Mouse (Mus musculus) thymus, adult 2 months (tissue): ENCODE data around the gene Bpifc. TPM values are rescaled to one million over a fixed set of nuclear protein-coding genes. Genes with fewer than 3 reads are reported as not detected.

Experiments used
- DNase-seq: peaks from one replicate; pipeline ENCODE4 v3.0.0; 2021
- H3K27ac ChIP-seq: fragments of 200-500 bp; 2 replicates; pipeline ENCODE4 v1.5.1; 2012; ENCODE audit warnings: low read length, control low read depth; ENCODE audit not compliant: control insufficient read depth, insufficient read depth
- H3K27me3 ChIP-seq: fragments of 200-500 bp; 2 replicates; pipeline ENCODE4 v1.6.1; 2012; ENCODE audit warnings: mild to moderate bottlenecking, low read length, moderate library complexity, mixed read lengths; ENCODE audit not compliant: control insufficient read depth, insufficient read depth
- H3K36me3 ChIP-seq: fragments of 200-500 bp; 2 replicates; pipeline ENCODE4 v1.6.1; 2012; ENCODE audit warnings: mild to moderate bottlenecking, low read length, moderate library complexity; ENCODE audit not compliant: control insufficient read depth, insufficient read depth
- H3K4me1 ChIP-seq: fragments of 200-500 bp; replicated peaks from 2 replicates; pipeline ENCODE4 v1.6.1; 2012; ENCODE audit warnings: low read length; ENCODE audit not compliant: control insufficient read depth, insufficient read depth
- H3K4me3 ChIP-seq: fragments of 200-500 bp; 2 replicates; pipeline ENCODE4 v1.5.1; 2012; ENCODE audit warnings: mild to moderate bottlenecking, low read length, control low read depth, moderate library complexity; ENCODE audit not compliant: control insufficient read depth, insufficient read depth
- CTCF ChIP-seq: fragments of 200-500 bp; IDR thresholded peaks from 2 replicates; pipeline ENCODE4 v1.5.1; 2012; ENCODE audit warnings: mild to moderate bottlenecking, control low read depth, low read length, moderate library complexity, borderline replicate concordance; ENCODE audit not compliant: control insufficient read depth, poor library complexity, insufficient read depth; ENCODE audit errors: extremely low read depth
- POLR2A ChIP-seq: fragments of 200-500 bp; IDR thresholded peaks from 2 replicates; pipeline ENCODE4 v1.6.1; 2012; ENCODE audit warnings: mild to moderate bottlenecking, low read length, control low read depth, moderate library complexity; ENCODE audit not compliant: control insufficient read depth, poor library complexity, insufficient read depth; ENCODE audit errors: extremely low read depth
- WGBS: fragments of 180-500 bp; shearing (Covaris S2); methylation state at CpG from one replicate; pipeline ENCODE4 v1.1.7; 2018; 5-methylcytosine and 5-hydroxymethylcytosine counted together
- polyA plus RNA-seq: library from polyadenylated mRNA; depleted of rRNA; stranded (reverse); fragments of >200 nt; gene quantifications from 2 replicates; pipeline ENCODE4 v1.2.3, GENCODE M21; 2012

Bpifc gene
- polyA plus RNA-seq, 1 experiment: 1.2 TPM

- Histone ChIP-seq H3K4me1 (no peaks in the 10 kb centered on the region), H3K36me3 (no peaks in the 10 kb centered on the region), H3K4me3 (no peak overlapping the region), H3K27me3 (no peaks in the 10 kb centered on the region), H3K27ac (no peak overlapping the region)
- no peak for DNase-seq
- TF ChIP-seq POLR2A: no peak
- no peak for TF ChIP-seq CTCF
- 58% methylated on average over 8 of the region's 8 CpGs for WGBS
These were observed 41.6 kb downstream of the Bpifc start for GRCm38 (mm10) chr10:85969894-85970620.

GRCm38 (mm10) chr10:85968731-85969130 is 43.0 kb downstream of the Bpifc start:
- H3K4me1 ChIP-seq: no peaks in the 10 kb centered on the region
- 83% methylated on average over 2 of the region's 2 CpGs for WGBS
- no peak for DNase-seq
- no peak for TF ChIP-seq CTCF
- TF ChIP-seq POLR2A: no peak
- no peaks in the 10 kb centered on the region for H3K27me3 ChIP-seq
- no peaks in the 10 kb centered on the region for H3K36me3 ChIP-seq
- H3K4me3 ChIP-seq: no peak overlapping the region
- H3K27ac ChIP-seq: no peak overlapping the region

- DNase-seq: peak; percentile 70
- H3K27ac ChIP-seq: no peak overlapping the region
- H3K4me1 ChIP-seq: no peaks in the 10 kb centered on the region
- H3K4me3 ChIP-seq: no peak overlapping the region
- H3K27me3 ChIP-seq: no peaks in the 10 kb centered on the region
- TF ChIP-seq POLR2A: no peak
- TF ChIP-seq CTCF: no peak
- 20% methylated on average over 7 of the region's 7 CpGs for WGBS
- no peaks in the 10 kb centered on the region for H3K36me3 ChIP-seq
These were observed 43.5 kb downstream of the Bpifc start for GRCm38 (mm10) chr10:85968157-85968634.

GRCm38 (mm10) chr10:85967411-85968156 is 44.1 kb downstream of the Bpifc start:
- Histone ChIP-seq H3K27me3 (no peaks in the 10 kb centered on the region), H3K27ac (no peak overlapping the region), H3K4me3 (no peak overlapping the region), H3K4me1 (no peaks in the 10 kb centered on the region), H3K36me3 (no peaks in the 10 kb centered on the region)
- no peak; the same call in 1 of the 2 replicates for TF ChIP-seq CTCF
- TF ChIP-seq POLR2A: no peak
- WGBS: 89% methylated on average over 17 of the region's 17 CpGs
- DNase-seq: no peak

GRCm38 (mm10) chr10:85966476-85966875 is 45.2 kb downstream of the Bpifc start:
- no peak overlapping the region for H3K4me3 ChIP-seq
- TF ChIP-seq CTCF: no peak
- no peaks in the 10 kb centered on the region for H3K4me1 ChIP-seq
- H3K27me3 ChIP-seq: no peaks in the 10 kb centered on the region
- no peak overlapping the region for H3K27ac ChIP-seq
- H3K36me3 ChIP-seq: no peaks in the 10 kb centered on the region
- 88% methylated on average over 2 of the region's 2 CpGs for WGBS
- DNase-seq: no peak

- Histone ChIP-seq H3K27ac (no peak overlapping the region), H3K27me3 (no peaks in the 10 kb centered on the region), H3K4me1 (no peaks in the 10 kb centered on the region), H3K4me3 (no peak overlapping the region), H3K36me3 (no peaks in the 10 kb centered on the region)
- DNase-seq: no peak
- WGBS: 93% methylated on average over 7 of the region's 7 CpGs
- no peak for TF ChIP-seq CTCF
- no peak for TF ChIP-seq POLR2A
These were observed 47.4 kb downstream of the Bpifc start for GRCm38 (mm10) chr10:85964316-85964715.
